Mouse (Mus musculus): ENCODE measurements at regions not wholly inside any gene's neighbourhood (a gene's known extent, or its start where the extent isn't known, plus 50 kb on each side); places are given as distances from the start of the nearest gene placed in this dataset.
"Not testable (repeated sequence)": the region's sequence is repeated elsewhere in the genome, so short reads cannot be mapped to it uniquely, and the experiment has no call there.

- WGBS = 89% methylated on average over 7 of the region's 7 CpGs
- ATAC-seq = no peak
- no peaks in the 10 kb centered on the region for H3K9me3 ChIP-seq
- no peak overlapping the region for H3K27ac ChIP-seq
- no peaks in the 10 kb centered on the region for H3K4me1 ChIP-seq (replicated peaks)
- no peaks in the 10 kb centered on the region for H3K36me3 ChIP-seq
- H3K4me3 ChIP-seq (replicated peaks) = no peak overlapping the region
- no peak overlapping the region for H3K9ac ChIP-seq (replicated peaks)
- no peaks in the 10 kb centered on the region for H3K27me3 ChIP-seq
- H3K4me2 ChIP-seq (replicated peaks) = no peak overlapping the region
Measured at GRCm38 (mm10) chr14:45809491-45809890, 151.5 kb upstream of the Ddhd1 start.

GRCm38 (mm10) chr14:45810101-45810500 is 152.2 kb upstream of the Ddhd1 start:
- Histone ChIP-seq H3K27ac (no peak overlapping the region), H3K27me3 (no peaks in the 10 kb centered on the region), H3K9ac (replicated peaks) (no peak overlapping the region), H3K9me3 (no peaks in the 10 kb centered on the region), H3K4me2 (replicated peaks) (no peak overlapping the region), H3K4me3 (replicated peaks) (no peak overlapping the region), H3K4me1 (replicated peaks) (no peaks in the 10 kb centered on the region), H3K36me3 (no peaks in the 10 kb centered on the region)
- WGBS = 80% methylated on average over 4 of the region's 4 CpGs
- no peak for ATAC-seq

- Histone ChIP-seq H3K9me3 (no peaks in the 10 kb centered on the region), H3K9ac (replicated peaks) (no peak overlapping the region), H3K4me2 (replicated peaks) (no peak overlapping the region), H3K4me1 (replicated peaks) (no peaks in the 10 kb centered on the region), H3K36me3 (no peaks in the 10 kb centered on the region), H3K4me3 (replicated peaks) (no peak overlapping the region), H3K27ac (no peak overlapping the region), H3K27me3 (no peaks in the 10 kb centered on the region)
- WGBS = 79% methylated on average over 3 of the region's 3 CpGs
- ATAC-seq = no peak
Measured at GRCm38 (mm10) chr14:45810630-45811029, 152.7 kb upstream of the Ddhd1 start.

- H3K27ac ChIP-seq = no peak overlapping the region
- no peaks in the 10 kb centered on the region for H3K4me1 ChIP-seq (replicated peaks)
- no peak overlapping the region for H3K4me2 ChIP-seq (replicated peaks)
- no peaks in the 10 kb centered on the region for H3K9me3 ChIP-seq
- 81% methylated on average over 2 of the region's 2 CpGs for WGBS
- H3K4me3 ChIP-seq (replicated peaks) = no peak overlapping the region
- ATAC-seq = no peak
- no peaks in the 10 kb centered on the region for H3K36me3 ChIP-seq
- H3K27me3 ChIP-seq = no peaks in the 10 kb centered on the region
- no peak overlapping the region for H3K9ac ChIP-seq (replicated peaks)
Measured at GRCm38 (mm10) chr14:45815598-45815997, 157.7 kb upstream of the Ddhd1 start.

GRCm38 (mm10) chr14:45816611-45817010 is 158.7 kb upstream of the Ddhd1 start:
- WGBS = 94% methylated on average over 17 of the region's 17 CpGs
- H3K4me2 ChIP-seq (replicated peaks); ATAC-seq; H3K9me3 ChIP-seq; H3K27ac ChIP-seq; H3K9ac ChIP-seq (replicated peaks); H3K27me3 ChIP-seq; H3K4me3 ChIP-seq (replicated peaks); H3K4me1 ChIP-seq (replicated peaks); H3K36me3 ChIP-seq: not testable (repeated sequence)

- H3K9me3 ChIP-seq = no peaks in the 10 kb centered on the region
- H3K4me1 ChIP-seq (replicated peaks) = no peaks in the 10 kb centered on the region
- no peaks in the 10 kb centered on the region for H3K27me3 ChIP-seq
- no peak overlapping the region for H3K4me3 ChIP-seq (replicated peaks)
- H3K4me2 ChIP-seq (replicated peaks) = no peak overlapping the region
- ATAC-seq = no peak
- 86% methylated on average over 3 of the region's 3 CpGs for WGBS
- no peak overlapping the region for H3K27ac ChIP-seq
- no peak overlapping the region for H3K9ac ChIP-seq (replicated peaks)
- no peaks in the 10 kb centered on the region for H3K36me3 ChIP-seq
Measured at GRCm38 (mm10) chr14:45817756-45818155, 159.8 kb upstream of the Ddhd1 start.

GRCm38 (mm10) chr14:45824601-45825000 is 166.7 kb upstream of the Ddhd1 start:
- Histone ChIP-seq H3K9me3 (no peaks in the 10 kb centered on the region), H3K27me3 (no peaks in the 10 kb centered on the region), H3K4me1 (replicated peaks) (no peaks in the 10 kb centered on the region), H3K9ac (replicated peaks) (no peak overlapping the region), H3K27ac (no peak overlapping the region), H3K36me3 (no peaks in the 10 kb centered on the region), H3K4me2 (replicated peaks) (no peak overlapping the region), H3K4me3 (replicated peaks) (no peak overlapping the region)
- 68% methylated on average over 2 of the region's 2 CpGs for WGBS
- ATAC-seq = no peak

- 88% methylated on average over 3 of the region's 3 CpGs for WGBS
- ATAC-seq = no peak
- Histone ChIP-seq H3K27ac (no peak overlapping the region), H3K4me2 (replicated peaks) (no peak overlapping the region), H3K4me1 (replicated peaks) (no peaks in the 10 kb centered on the region), H3K9ac (replicated peaks) (no peak overlapping the region), H3K36me3 (no peaks in the 10 kb centered on the region), H3K4me3 (replicated peaks) (no peak overlapping the region), H3K9me3 (no peaks in the 10 kb centered on the region), H3K27me3 (no peaks in the 10 kb centered on the region)
Measured at GRCm38 (mm10) chr14:45826023-45826422, 168.1 kb upstream of the Ddhd1 start.

- Histone ChIP-seq H3K9ac (replicated peaks) (no peak overlapping the region), H3K36me3 (no peaks in the 10 kb centered on the region), H3K27ac (no peak overlapping the region), H3K4me2 (replicated peaks) (no peak overlapping the region), H3K4me3 (replicated peaks) (no peak overlapping the region), H3K9me3 (no peaks in the 10 kb centered on the region), H3K27me3 (no peaks in the 10 kb centered on the region), H3K4me1 (replicated peaks) (no peaks in the 10 kb centered on the region)
- ATAC-seq = no peak
- 56% methylated on average over 1 of the region's 1 CpGs for WGBS
Measured at GRCm38 (mm10) chr14:45827096-45827495, 169.2 kb upstream of the Ddhd1 start.

- no peak overlapping the region for H3K4me2 ChIP-seq (replicated peaks)
- H3K36me3 ChIP-seq = no peaks in the 10 kb centered on the region
- H3K4me3 ChIP-seq (replicated peaks) = no peak overlapping the region
- no peaks in the 10 kb centered on the region for H3K9me3 ChIP-seq
- WGBS = 93% methylated on average over 5 of the region's 5 CpGs
- H3K27ac ChIP-seq = no peak overlapping the region
- no peaks in the 10 kb centered on the region for H3K27me3 ChIP-seq
- H3K4me1 ChIP-seq (replicated peaks) = no peaks in the 10 kb centered on the region
- ATAC-seq = no peak
- no peak overlapping the region for H3K9ac ChIP-seq (replicated peaks)
Measured at GRCm38 (mm10) chr14:45830457-45830856, 172.5 kb upstream of the Ddhd1 start.

- H3K4me3 ChIP-seq (replicated peaks) = no peak overlapping the region
- no peak overlapping the region for H3K9ac ChIP-seq (replicated peaks)
- no peaks in the 10 kb centered on the region for H3K4me1 ChIP-seq (replicated peaks)
- H3K4me2 ChIP-seq (replicated peaks) = no peak overlapping the region
- ATAC-seq = no peak
- WGBS = 89% methylated on average over 11 of the region's 11 CpGs
- no peak overlapping the region for H3K27ac ChIP-seq
- no peaks in the 10 kb centered on the region for H3K27me3 ChIP-seq
- H3K36me3 ChIP-seq = no peaks in the 10 kb centered on the region
- H3K9me3 ChIP-seq = no peaks in the 10 kb centered on the region
Measured at GRCm38 (mm10) chr14:45837039-45837438, 179.1 kb upstream of the Ddhd1 start.

GRCm38 (mm10) chr14:45843829-45844228 is 185.9 kb upstream of the Ddhd1 start:
- no peaks in the 10 kb centered on the region for H3K4me1 ChIP-seq (replicated peaks)
- H3K9ac ChIP-seq (replicated peaks) = no peak overlapping the region
- no peaks in the 10 kb centered on the region for H3K27me3 ChIP-seq
- no peak overlapping the region for H3K4me2 ChIP-seq (replicated peaks)
- no peaks in the 10 kb centered on the region for H3K9me3 ChIP-seq
- no peak overlapping the region for H3K27ac ChIP-seq
- no peak for ATAC-seq
- no peaks in the 10 kb centered on the region for H3K36me3 ChIP-seq
- 94% methylated on average over 1 of the region's 1 CpGs for WGBS
- H3K4me3 ChIP-seq (replicated peaks) = no peak overlapping the region

GRCm38 (mm10) chr14:45850588-45850987 is 192.6 kb upstream of the Ddhd1 start:
- 80% methylated on average over 8 of the region's 8 CpGs for WGBS
- H3K36me3 ChIP-seq = no peaks in the 10 kb centered on the region
- H3K27me3 ChIP-seq = no peaks in the 10 kb centered on the region
- H3K27ac ChIP-seq = no peak overlapping the region
- H3K4me2 ChIP-seq (replicated peaks) = no peak overlapping the region
- no peak overlapping the region for H3K4me3 ChIP-seq (replicated peaks)
- H3K9ac ChIP-seq (replicated peaks) = no peak overlapping the region
- H3K4me1 ChIP-seq (replicated peaks) = no peaks in the 10 kb centered on the region
- no peak for ATAC-seq
- H3K9me3 ChIP-seq = no peaks in the 10 kb centered on the region
